9 mouse cellular contexts compared by ENCODE assay signal in the genomic region with DNA sequence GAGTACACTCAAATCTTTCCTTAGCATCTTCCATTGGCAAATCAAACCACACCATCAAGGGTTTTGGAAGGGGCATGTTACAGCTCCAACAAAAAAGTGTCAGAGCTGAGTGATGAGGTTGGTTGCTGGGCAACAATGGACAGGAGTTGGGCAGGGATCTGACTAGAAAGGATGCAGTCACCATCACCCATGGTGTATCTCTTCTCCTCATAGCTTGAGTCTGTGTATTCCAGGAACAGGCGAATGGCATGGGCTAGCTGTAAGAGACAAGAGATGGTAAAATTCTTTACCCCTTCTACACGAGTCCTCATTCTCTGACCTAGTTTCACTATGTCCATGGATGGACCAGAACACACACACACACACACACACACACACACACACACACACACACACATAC. TPM values are rescaled to one million over a fixed set of nuclear protein-coding genes. Genes with fewer than 3 reads are reported as not detected.
A peak's percentile ranks its signal among the peaks of the same experiment; 100 is the strongest.
DNase-seq lines count a peak whose midpoint lies in the region; ATAC-seq and TF ChIP-seq lines count a peak whose summit lies in the region.
"Had no signal": no experiment of that assay in that cellular context is flagged by ENCODE, and none has a peak within 500 bp of the region (broad histone marks: within the 10 kb centered on the region; RNA-seq: fewer than 3 reads in every experiment).

No protein-coding gene starts in this region.

- no peak for TF ChIP-seq CTCF in heart, postnatal 0 days (IDR thresholded peaks at IDR 0.05; ENCODE audit: low read depth)

- no peak; the same call in 1 of the 2 replicates for TF ChIP-seq EP300 in heart, postnatal 0 days (IDR thresholded peaks at IDR 0.05; ENCODE audit: low read depth)

- no peak for DNase-seq in heart, postnatal 0 days (ENCODE audit: low spot score)
- no peak for DNase-seq in heart, adult 11 months
- DNase-seq in hindbrain, embryonic 11.5 days (ENCODE audit: low spot score): peak; percentile 45
- no peak for DNase-seq in midbrain, embryonic 10.5 days (ENCODE audit: low spot score)
- no peak for DNase-seq in thymus, adult 18-20 months
- no peak for DNase-seq in cerebellum, postnatal 36 days
- no peak for DNase-seq in T-cell, adult 2 months (ENCODE audit: low spot score)

- H3K27ac ChIP-seq in heart, postnatal 0 days (ENCODE audit: low read depth): peak overlapping the region; percentile 77
- H3K27ac ChIP-seq in brown adipose tissue, adult 24 weeks (replicated peaks; ENCODE audit: low read depth, low read length): 0 out of 2 replicates have a peak overlapping the region, but pooled peaks have one; percentile 2
- H3K27ac ChIP-seq in hindbrain, embryonic 11.5 days (ENCODE audit: low read depth, low read length): peak overlapping the region; percentile 47
- peak overlapping the region; percentile 83 for H3K27ac ChIP-seq in midbrain, embryonic 10.5 days (replicated peaks)

- no peaks in the 10 kb centered on the region for H3K27me3 ChIP-seq in heart, postnatal 0 days (ENCODE audit: control insufficient read depth, insufficient read depth, low read length)
- no peaks in the 10 kb centered on the region for H3K27me3 ChIP-seq in hindbrain, embryonic 11.5 days (ENCODE audit: control insufficient read depth, insufficient read depth, low read length)
- H3K27me3 ChIP-seq in midbrain, embryonic 10.5 days (ENCODE audit: low read depth, poor library complexity, severe bottlenecking): peaks cover 5% of the 10 kb centered on the region; the same call in 1 of the 2 replicates

- H3K9ac ChIP-seq in heart, postnatal 0 days (replicated peaks; ENCODE audit: low read depth, low read length): no peak overlapping the region
- H3K9ac ChIP-seq in hindbrain, embryonic 11.5 days (ENCODE audit: low read depth, low read length): no peak overlapping the region

- ATAC-seq in heart, postnatal 0 days (ENCODE audit: insufficient read depth, low read depth): no peak
- peak; percentile 52 for ATAC-seq in hindbrain, embryonic 11.5 days (ENCODE audit: low FRiP score)

- H3K4me3 ChIP-seq in heart, postnatal 0 days (ENCODE audit: low read depth, low read length): peak overlapping the region; percentile 34
- peak overlapping the region; percentile 47 for H3K4me3 ChIP-seq in brown adipose tissue, adult 24 weeks (ENCODE audit: insufficient read depth, low read depth, low read length)
- H3K4me3 ChIP-seq in hindbrain, embryonic 11.5 days (ENCODE audit: low read depth, low read length): peak overlapping the region; percentile 8; the same call in 1 of the 2 replicates
- H3K4me3 ChIP-seq in midbrain, embryonic 10.5 days: peak overlapping the region; percentile 45

- no peaks in the 10 kb centered on the region for H3K36me3 ChIP-seq in heart, postnatal 0 days (replicated peaks; ENCODE audit: control insufficient read depth, insufficient read depth, low read length)
- H3K36me3 ChIP-seq in hindbrain, embryonic 11.5 days (ENCODE audit: control insufficient read depth, insufficient read depth, low read length): no peaks in the 10 kb centered on the region
- no peaks in the 10 kb centered on the region for H3K36me3 ChIP-seq in midbrain, embryonic 10.5 days

- H3K4me1 ChIP-seq in heart, postnatal 0 days (ENCODE audit: control insufficient read depth, insufficient read depth): peaks cover 8% of the 10 kb centered on the region; the same call in 1 of the 2 replicates
- no peaks in the 10 kb centered on the region for H3K4me1 ChIP-seq in brown adipose tissue, adult 24 weeks (ENCODE audit: control insufficient read depth, insufficient read depth, insufficient read length, low read length)
- H3K4me1 ChIP-seq in hindbrain, embryonic 11.5 days (replicated peaks; ENCODE audit: control insufficient read depth, insufficient read depth, low read length): no peaks in the 10 kb centered on the region
- H3K4me1 ChIP-seq in midbrain, embryonic 10.5 days: peaks cover 28% of the 10 kb centered on the region

- H3K9me3 ChIP-seq in heart, postnatal 0 days (replicated peaks; ENCODE audit: control insufficient read depth, low read length): no peaks in the 10 kb centered on the region
- H3K9me3 ChIP-seq in hindbrain, embryonic 11.5 days (ENCODE audit: control insufficient read depth, low read length): no peaks in the 10 kb centered on the region
- H3K9me3 ChIP-seq in midbrain, embryonic 10.5 days (replicated peaks): no peaks in the 10 kb centered on the region

- peak overlapping the region; percentile 56 for H3K4me2 ChIP-seq in heart, postnatal 0 days (ENCODE audit: low read depth, low read length)
- H3K4me2 ChIP-seq in hindbrain, embryonic 11.5 days (replicated peaks; ENCODE audit: low read depth, low read length): peak overlapping the region; percentile 29

- 45% methylated on average over 2 of the region's 2 CpGs for WGBS in heart, postnatal 0 days
- 57% methylated on average over 2 of the region's 2 CpGs for WGBS in hindbrain, embryonic 11.5 days
- 68% methylated on average over 2 of the region's 2 CpGs for WGBS in midbrain, embryonic 10.5 days

RNA-seq across cellular contexts. Expression of a gene that starts 0.5 kb away (rescaled TPM):
- total RNA-seq in heart, postnatal 0 days (2014; rRNA removed; ENCODE audit: low replicate concordance): 51.2 and 62.3 TPM in 2 replicates
- polyA plus RNA-seq in heart, postnatal 0 days (2015; fragmentation: Nextera tagmentation; extraction: Ambion mirVana): 33.3 and 35.0 TPM in 2 replicates
- 10.3 and 15.8 TPM in 2 replicates for polyA plus RNA-seq in brown adipose tissue, adult 24 weeks (2012; ENCODE audit: insufficient read depth, insufficient read length, missing spikeins)
- 58.3 and 64.9 TPM in 2 replicates for polyA plus RNA-seq in hindbrain, embryonic 11.5 days (2014; fragmentation: Nextera tagmentation; extraction: Ambion mirVana)
- 20.6 and 39.5 TPM in 2 replicates for polyA plus RNA-seq in midbrain, embryonic 10.5 days (2016; fragmentation: Nextera tagmentation; extraction: Ambion mirVana)

RNA-seq across cellular contexts. Expression of a gene that starts 12.4 kb away (rescaled TPM):
- 17.9 and 20.3 TPM in 2 replicates for total RNA-seq in heart, postnatal 0 days (2014; rRNA removed; ENCODE audit: low replicate concordance)
- 11.5 and 12.9 TPM in 2 replicates for polyA plus RNA-seq in heart, postnatal 0 days (2015; fragmentation: Nextera tagmentation; extraction: Ambion mirVana)
- polyA plus RNA-seq in brown adipose tissue, adult 24 weeks (2012; ENCODE audit: insufficient read depth, insufficient read length, missing spikeins): 3.1 and 7.9 TPM in 2 replicates
- 6.6 and 7.6 TPM in 2 replicates for polyA plus RNA-seq in hindbrain, embryonic 11.5 days (2014; fragmentation: Nextera tagmentation; extraction: Ambion mirVana)
- 13.1 and 13.4 TPM in 2 replicates for polyA plus RNA-seq in midbrain, embryonic 10.5 days (2016; fragmentation: Nextera tagmentation; extraction: Ambion mirVana)

RNA-seq across cellular contexts. Expression of a gene that starts 35.5 kb away (rescaled TPM):
- 81.9 and 98.4 TPM in 2 replicates for total RNA-seq in heart, postnatal 0 days (2014; rRNA removed; ENCODE audit: low replicate concordance)
- polyA plus RNA-seq in heart, postnatal 0 days (2015; fragmentation: Nextera tagmentation; extraction: Ambion mirVana): 132 and 138 TPM in 2 replicates
- polyA plus RNA-seq in brown adipose tissue, adult 24 weeks (2012; ENCODE audit: insufficient read depth, insufficient read length, missing spikeins): 117 and 121 TPM in 2 replicates
- 236 and 261 TPM in 2 replicates for polyA plus RNA-seq in hindbrain, embryonic 11.5 days (2014; fragmentation: Nextera tagmentation; extraction: Ambion mirVana)
- polyA plus RNA-seq in midbrain, embryonic 10.5 days (2016; fragmentation: Nextera tagmentation; extraction: Ambion mirVana): 240 and 243 TPM in 2 replicates

RNA-seq across cellular contexts. Expression of a gene that starts 37.9 kb away (rescaled TPM):
- not detected in 2 replicates for total RNA-seq in heart, postnatal 0 days (2014; rRNA removed; ENCODE audit: low replicate concordance)
- not detected in 2 replicates for polyA plus RNA-seq in heart, postnatal 0 days (2015; fragmentation: Nextera tagmentation; extraction: Ambion mirVana)
- not detected in 2 replicates for polyA plus RNA-seq in brown adipose tissue, adult 24 weeks (2012; ENCODE audit: insufficient read depth, insufficient read length, missing spikeins)
- polyA plus RNA-seq in hindbrain, embryonic 11.5 days (2014; fragmentation: Nextera tagmentation; extraction: Ambion mirVana): not detected in 2 replicates
- not detected in 2 replicates for polyA plus RNA-seq in midbrain, embryonic 10.5 days (2016; fragmentation: Nextera tagmentation; extraction: Ambion mirVana)
- total RNA-seq: ES-E14 had no signal

RNA-seq across cellular contexts. Expression of a gene that starts 54.1 kb away (rescaled TPM):
- not detected in 2 replicates for total RNA-seq in heart, postnatal 0 days (2014; rRNA removed; ENCODE audit: low replicate concordance)
- not detected in 2 replicates for polyA plus RNA-seq in heart, postnatal 0 days (2015; fragmentation: Nextera tagmentation; extraction: Ambion mirVana)
- not detected in 2 replicates for polyA plus RNA-seq in brown adipose tissue, adult 24 weeks (2012; ENCODE audit: insufficient read depth, insufficient read length, missing spikeins)
- polyA plus RNA-seq in hindbrain, embryonic 11.5 days (2014; fragmentation: Nextera tagmentation; extraction: Ambion mirVana): not detected in 2 replicates
- polyA plus RNA-seq in midbrain, embryonic 10.5 days (2016; fragmentation: Nextera tagmentation; extraction: Ambion mirVana): not detected in 2 replicates
- total RNA-seq: ES-E14 had no signal

Comparison
In these comparisons a context has a peak if more than half of its experiments do, and no peak if none do; other contexts are left out.
1. H3K27ac ChIP-seq: peak in every context shown above with its lines; median percentile 83 in midbrain, embryonic 10.5 days; 77 in heart, postnatal 0 days; 47 in hindbrain, embryonic 11.5 days; 2 in brown adipose tissue, adult 24 weeks.